Mouse (Mus musculus) hindbrain, embryonic 11.5 days (tissue): ENCODE data around the gene Nrg4. TPM values are rescaled to one million over a fixed set of nuclear protein-coding genes. Genes with fewer than 3 reads are reported as not detected.
"Not testable (repeated sequence)": the region's sequence is repeated elsewhere in the genome, so short reads cannot be mapped to it uniquely, and the experiment has no call there.

Experiments
- ATAC-seq: fragments of 200-750 bp; cut with Nextera tagmentation; 2 replicates; pipeline ENCODE4 v1.8.0; 2017; ENCODE audit warnings: mild to moderate bottlenecking, moderate TSS enrichment, moderate library complexity; ENCODE audit not compliant: low FRiP score
- DNase-seq: peaks from one replicate; pipeline ENCODE4 v3.0.0-alpha.2; 2015; ENCODE audit warnings: low spot score
- H3K27ac ChIP-seq: fragments of 300-500 bp; sonication (generic); 2 replicates; pipeline ENCODE4 v1.5.1; 2014; ENCODE audit warnings: mild to moderate bottlenecking, low read depth, low read length
- H3K27me3 ChIP-seq: fragments of 300-500 bp; sonication (generic); 2 replicates; pipeline ENCODE4 v1.6.1; 2014; ENCODE audit warnings: mild to moderate bottlenecking, low read length, moderate library complexity, mixed read lengths; ENCODE audit not compliant: control insufficient read depth, insufficient read depth
- H3K36me3 ChIP-seq: fragments of 300-500 bp; sonication (generic); 2 replicates; pipeline ENCODE4 v1.6.1; 2014; ENCODE audit warnings: mild to moderate bottlenecking, low read length, moderate library complexity, mixed read lengths; ENCODE audit not compliant: control insufficient read depth, insufficient read depth
- H3K4me1 ChIP-seq: fragments of 300-500 bp; sonication (generic); replicated peaks from 2 replicates; pipeline ENCODE4 v1.6.1; 2014; ENCODE audit warnings: low read length, mixed read lengths; ENCODE audit not compliant: control insufficient read depth, insufficient read depth
- H3K4me2 ChIP-seq: fragments of 300-500 bp; sonication (generic); replicated peaks from 2 replicates; pipeline ENCODE4 v1.6.1; 2014; ENCODE audit warnings: mild to moderate bottlenecking, low read depth, low read length
- H3K4me3 ChIP-seq: fragments of 300-500 bp; sonication (generic); 2 replicates; pipeline ENCODE4 v1.5.1; 2014; ENCODE audit warnings: low read depth, low read length
- H3K9ac ChIP-seq: fragments of 300-500 bp; sonication (generic); 2 replicates; pipeline ENCODE4 v1.6.1; 2014; ENCODE audit warnings: low read depth, low read length
- H3K9me3 ChIP-seq: fragments of 300-500 bp; sonication (generic); 2 replicates; pipeline ENCODE4 v1.6.1; 2016; ENCODE audit warnings: low read length; ENCODE audit not compliant: control insufficient read depth
- WGBS: fragments of 180-500 bp; shearing (Covaris S2); extraction: QIAGEN DNeasy Blood & Tissue Kit; methylation state at CpG from one replicate; pipeline ENCODE4 v1.1.7; 2014; 5-methylcytosine and 5-hydroxymethylcytosine counted together
- polyA plus RNA-seq: library from polyadenylated mRNA; unstranded; fragments of >200 nt; fragmentation: Nextera tagmentation; extraction: Ambion mirVana; gene quantifications from 2 replicates; pipeline ENCODE4 v1.2.1, GENCODE M21; 2014

Gene Nrg4
- polyA plus RNA-seq, 1 experiment from 2014 or later: 1.8 TPM

GRCm38 (mm10) chr9:55273906-55274305 is 52.7 kb downstream of the Nrg4 start:
- 51% methylated on average over 4 of the region's 4 CpGs for WGBS
- ATAC-seq (no peak), DNase-seq (no peak)
- H3K27ac ChIP-seq: no peak overlapping the region
- H3K9ac ChIP-seq: no peak overlapping the region
- no peaks in the 10 kb centered on the region for H3K4me1 ChIP-seq
- no peaks in the 10 kb centered on the region for H3K9me3 ChIP-seq
- no peak overlapping the region for H3K4me2 ChIP-seq
- no peak overlapping the region for H3K4me3 ChIP-seq
- no peaks in the 10 kb centered on the region for H3K36me3 ChIP-seq
- no peaks in the 10 kb centered on the region for H3K27me3 ChIP-seq

- Histone ChIP-seq H3K27me3 (no peaks in the 10 kb centered on the region), H3K9ac (no peak overlapping the region), H3K36me3 (no peaks in the 10 kb centered on the region), H3K4me1 (no peaks in the 10 kb centered on the region), H3K4me2 (no peak overlapping the region), H3K27ac (no peak overlapping the region), H3K4me3 (no peak overlapping the region), H3K9me3 (no peaks in the 10 kb centered on the region)
- DNase-seq (no peak), ATAC-seq (no peak)
- WGBS: 61% methylated on average over 5 of the region's 5 CpGs
Observed at GRCm38 (mm10) chr9:55271960-55272560, 54.6 kb downstream of the Nrg4 start.

GRCm38 (mm10) chr9:55264356-55265302 is 62.0 kb downstream of the Nrg4 start:
- Histone ChIP-seq H3K9me3 (no peaks in the 10 kb centered on the region), H3K9ac (no peak overlapping the region), H3K4me2 (no peak overlapping the region), H3K27ac (no peak overlapping the region), H3K27me3 (no peaks in the 10 kb centered on the region), H3K4me1 (no peaks in the 10 kb centered on the region), H3K36me3 (no peaks in the 10 kb centered on the region), H3K4me3 (no peak overlapping the region)
- DNase-seq (no peak), ATAC-seq (no peak)
- WGBS: 85% methylated on average over 8 of the region's 8 CpGs

DNA sequence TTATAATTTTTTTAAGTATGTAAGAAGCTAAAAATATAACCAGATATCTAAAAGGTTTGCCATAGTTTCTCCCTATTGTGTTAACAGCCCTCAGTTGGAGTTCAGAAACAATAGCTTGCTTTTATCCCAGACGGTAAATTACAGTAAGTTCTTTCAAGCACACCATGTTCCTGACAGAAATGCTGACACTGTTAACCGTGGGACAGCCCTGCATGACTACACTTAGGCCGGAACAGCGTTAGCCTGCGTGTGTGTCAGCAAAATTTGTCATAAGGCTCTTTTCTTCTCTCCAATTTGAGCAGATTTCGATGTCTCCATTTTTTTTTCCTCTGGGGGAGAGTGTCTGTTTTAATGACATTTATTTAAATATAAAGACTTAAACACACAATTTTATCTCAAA is 66.9 kb downstream of the Nrg4 start:
- Histone ChIP-seq H3K9me3 (no peaks in the 10 kb centered on the region), H3K4me1 (no peaks in the 10 kb centered on the region), H3K36me3 (no peaks in the 10 kb centered on the region), H3K27ac (no peak overlapping the region), H3K27me3 (no peaks in the 10 kb centered on the region), H3K4me3 (no peak overlapping the region), H3K9ac (no peak overlapping the region), H3K4me2 (no peak overlapping the region)
- ATAC-seq (no peak), DNase-seq (no peak)
- WGBS: 72% methylated on average over 6 of the region's 6 CpGs

DNA sequence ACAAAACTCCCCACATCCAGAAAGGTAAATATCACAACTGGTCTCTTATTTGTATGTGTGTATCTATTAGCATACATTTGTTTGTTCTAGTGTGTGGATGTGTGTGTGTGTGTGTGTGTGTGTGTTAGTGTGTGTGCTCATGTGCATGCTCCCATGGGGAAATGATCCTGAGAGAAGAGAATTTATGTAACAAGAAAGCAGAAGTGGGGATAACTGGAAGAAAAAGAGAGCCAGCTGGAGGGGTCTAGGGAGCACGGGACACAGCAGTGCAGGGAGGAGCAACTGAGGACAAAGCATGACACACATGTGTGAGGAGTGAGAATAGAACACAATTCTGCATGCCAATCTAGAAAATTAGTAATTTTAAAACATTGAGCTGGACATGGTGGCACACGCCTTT is 69.5 kb downstream of the Nrg4 start:
- Histone ChIP-seq H3K9ac (no peak overlapping the region), H3K9me3 (no peaks in the 10 kb centered on the region), H3K27ac (no peak overlapping the region), H3K36me3 (no peaks in the 10 kb centered on the region), H3K4me2 (no peak overlapping the region), H3K4me1 (no peaks in the 10 kb centered on the region), H3K4me3 (no peak overlapping the region), H3K27me3 (no peaks in the 10 kb centered on the region)
- ATAC-seq (no peak), DNase-seq (no peak)
- 75% methylated on average over 2 of the region's 2 CpGs for WGBS

- Histone ChIP-seq H3K36me3 (no peaks in the 10 kb centered on the region), H3K27me3 (no peaks in the 10 kb centered on the region), H3K4me3 (no peak overlapping the region), H3K4me2 (no peak overlapping the region), H3K9me3 (no peaks in the 10 kb centered on the region), H3K9ac (no peak overlapping the region), H3K4me1 (no peaks in the 10 kb centered on the region), H3K27ac (no peak overlapping the region)
- ATAC-seq (no peak), DNase-seq (no peak)
- WGBS: 76% methylated on average over 4 of the region's 4 CpGs
Observed at GRCm38 (mm10) chr9:55255604-55256003, 71.0 kb downstream of the Nrg4 start.

DNA sequence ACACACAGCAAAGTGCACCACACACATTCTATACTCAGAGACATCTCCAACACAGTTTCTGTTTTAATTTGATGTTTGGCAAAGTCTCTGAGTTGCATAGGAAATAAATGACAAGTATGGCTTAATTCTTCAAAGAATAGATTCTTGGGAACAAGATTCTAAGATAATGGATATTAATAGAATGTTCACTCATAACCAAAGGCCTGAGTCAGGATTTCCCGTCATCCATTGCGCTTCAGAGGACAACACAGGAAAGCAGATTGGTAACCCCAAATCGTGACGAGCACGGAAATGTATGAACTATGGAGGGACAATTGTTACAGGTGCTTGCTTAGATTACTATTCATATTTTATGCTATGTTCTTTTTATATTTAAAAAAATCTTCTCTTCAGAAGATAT is 71.6 kb downstream of the Nrg4 start:
- no peak overlapping the region for H3K4me3 ChIP-seq
- no peaks in the 10 kb centered on the region for H3K9me3 ChIP-seq

DNA sequence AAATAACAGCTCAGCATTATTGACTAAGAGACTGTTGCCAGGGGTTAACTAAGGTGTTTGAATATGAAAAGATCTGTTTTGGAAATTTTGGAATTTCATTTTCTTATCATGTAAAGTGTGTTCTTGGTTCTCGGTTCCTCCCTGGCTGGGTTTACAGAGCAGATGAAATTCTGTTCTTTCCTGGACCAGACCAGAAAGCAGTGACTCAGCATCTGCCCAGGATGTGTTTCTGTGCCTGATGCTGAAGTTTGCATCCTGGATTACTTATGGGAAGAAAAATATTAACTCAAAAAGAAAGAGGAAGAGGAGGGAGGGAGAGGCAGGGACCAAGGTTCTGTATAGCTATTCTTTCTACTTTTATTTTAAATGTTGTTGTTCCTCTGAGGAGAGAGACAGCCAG is 72.8 kb downstream of the Nrg4 start:
- ATAC-seq (no peak), DNase-seq (no peak)
- H3K36me3 ChIP-seq: no peaks in the 10 kb centered on the region
- H3K27me3 ChIP-seq: no peaks in the 10 kb centered on the region
- WGBS: 88% methylated on average over 1 of the region's 1 CpGs
- no peak overlapping the region for H3K9ac ChIP-seq
- no peak overlapping the region for H3K27ac ChIP-seq
- H3K4me3 ChIP-seq: no peak overlapping the region
- H3K9me3 ChIP-seq: no peaks in the 10 kb centered on the region
- no peaks in the 10 kb centered on the region for H3K4me1 ChIP-seq
- H3K4me2 ChIP-seq: no peak overlapping the region

More for the DNA sequence above, 71.6 kb downstream of the Nrg4 start:
- H3K27me3 ChIP-seq: no peaks in the 10 kb centered on the region
- DNase-seq: no peak
- no peaks in the 10 kb centered on the region for H3K4me1 ChIP-seq
- no peak overlapping the region for H3K9ac ChIP-seq
- no peak for ATAC-seq
- no peaks in the 10 kb centered on the region for H3K36me3 ChIP-seq
- H3K4me2 ChIP-seq: no peak overlapping the region
- H3K27ac ChIP-seq: no peak overlapping the region
- 94% methylated on average over 5 of the region's 5 CpGs for WGBS

GRCm38 (mm10) chr9:55252097-55252496 is 74.5 kb downstream of the Nrg4 start:
- not testable (repeated sequence) for H3K9ac ChIP-seq, H3K36me3 ChIP-seq, H3K9me3 ChIP-seq, H3K4me1 ChIP-seq, H3K27ac ChIP-seq, H3K27me3 ChIP-seq, DNase-seq, H3K4me2 ChIP-seq, H3K4me3 ChIP-seq, ATAC-seq
- WGBS: 60% methylated on average over 2 of the region's 2 CpGs
